Mouse (Mus musculus) thymus, adult 2 months (tissue): ENCODE results near the gene Gpatch4.

Source experiments
- CTCF ChIP-seq: fragments of 200-500 bp; IDR thresholded peaks from 2 replicates; pipeline ENCODE4 v1.5.1; 2012; ENCODE audit warnings: mild to moderate bottlenecking, control low read depth, low read length, moderate library complexity, borderline replicate concordance; ENCODE audit not compliant: control insufficient read depth, poor library complexity, insufficient read depth; ENCODE audit errors: extremely low read depth
- POLR2A ChIP-seq: fragments of 200-500 bp; IDR thresholded peaks from 2 replicates; pipeline ENCODE4 v1.6.1; 2012; ENCODE audit warnings: mild to moderate bottlenecking, low read length, control low read depth, moderate library complexity; ENCODE audit not compliant: control insufficient read depth, poor library complexity, insufficient read depth; ENCODE audit errors: extremely low read depth

GRCm38 (mm10) chr3:88005822-88006786, 36.8 kb upstream of the Gpatch4 start:
- TF ChIP-seq POLR2A, result no peak
- TF ChIP-seq CTCF, result no peak
